Mouse (Mus musculus): ENCODE measurements around the gene Kif1c.

Kif1c gene

GRCm38 (mm10) chr11:70699722-70700556 lies at the start of gene Kif1c, which contains the start of gene Inca1:
Gene Kif1c (plus strand): TSS chr11:70700548.
Gene Inca1 (minus strand): TSS chr11:70700155.
- DNase-seq (ENCODE audit: low read depth, low spot score): peak; percentile 93

GRCm38 (mm10) chr11:70651391-70651790 lies 49.0 kb upstream of the Kif1c start:
- DNase-seq (ENCODE audit: low read depth, low spot score): no peak

GRCm38 (mm10) chr11:70652029-70652883 lies 48.1 kb upstream of the Kif1c start:
- no peak for DNase-seq (ENCODE audit: low read depth, low spot score)

GRCm38 (mm10) chr11:70652884-70653344 lies 47.4 kb upstream of the Kif1c start:
- DNase-seq (ENCODE audit: low read depth, low spot score): no peak

GRCm38 (mm10) chr11:70653345-70654197 lies 46.8 kb upstream of the Kif1c start:
- peak; percentile 81 for DNase-seq (ENCODE audit: low read depth, low spot score)

- DNase-seq (ENCODE audit: low read depth, low spot score): peak; percentile 84
These were observed 46.0 kb upstream of the Kif1c start, which contains the start of gene Pfn1 for GRCm38 (mm10) chr11:70654198-70654922. Gene Pfn1 (minus strand): TSS chr11:70654644.

GRCm38 (mm10) chr11:70654923-70655570 lies 45.3 kb upstream of the Kif1c start:
- DNase-seq (ENCODE audit: low read depth, low spot score): peak; percentile 86

GRCm38 (mm10) chr11:70655571-70656455 lies 44.5 kb upstream of the Kif1c start:
- DNase-seq (ENCODE audit: low read depth, low spot score): peak; percentile 92

- no peak for DNase-seq (ENCODE audit: low read depth, low spot score)
These were observed 43.9 kb upstream of the Kif1c start for GRCm38 (mm10) chr11:70656456-70656927.

- no peak for DNase-seq (ENCODE audit: low read depth, low spot score)
These were observed 43.4 kb upstream of the Kif1c start, which contains the start of gene Eno3 for GRCm38 (mm10) chr11:70656964-70657363. Gene Eno3 (plus strand): TSS chr11:70657202.

GRCm38 (mm10) chr11:70657573-70657972 lies 42.8 kb upstream of the Kif1c start:
- DNase-seq (ENCODE audit: low read depth, low spot score): no peak

GRCm38 (mm10) chr11:70657991-70658390 lies 42.4 kb upstream of the Kif1c start:
- DNase-seq (ENCODE audit: low read depth, low spot score): no peak

GRCm38 (mm10) chr11:70658521-70658920 lies 41.8 kb upstream of the Kif1c start:
- DNase-seq (ENCODE audit: low read depth, low spot score): no peak

- peak; percentile 87 for DNase-seq (ENCODE audit: low read depth, low spot score)
These were observed 41.4 kb upstream of the Kif1c start for GRCm38 (mm10) chr11:70658942-70659341.

- DNase-seq (ENCODE audit: low read depth, low spot score): no peak
These were observed 39.8 kb upstream of the Kif1c start for GRCm38 (mm10) chr11:70660571-70660970.

GRCm38 (mm10) chr11:70663101-70663500 lies 37.2 kb upstream of the Kif1c start:
- no peak for DNase-seq (ENCODE audit: low read depth, low spot score)

GRCm38 (mm10) chr11:70663957-70664356 lies 36.4 kb upstream of the Kif1c start:
- no peak for DNase-seq (ENCODE audit: low read depth, low spot score)

- DNase-seq (ENCODE audit: low read depth, low spot score): no peak
These were observed 35.6 kb upstream of the Kif1c start for GRCm38 (mm10) chr11:70664741-70665140.

- no peak for DNase-seq (ENCODE audit: low read depth, low spot score)
These were observed 33.7 kb upstream of the Kif1c start for GRCm38 (mm10) chr11:70666687-70667086.

Data from R1 (cell line).